Mouse (Mus musculus) kidney, embryonic 15.5 days (tissue): ENCODE data around the gene Msrb2. TPM values are rescaled to one million over a fixed set of nuclear protein-coding genes. Genes with fewer than 3 reads are reported as not detected.
A peak's percentile ranks its signal among the peaks of the same experiment; 100 is the strongest.

ENCODE experiments used
- ATAC-seq: fragments of 200-750 bp; cut with Nextera tagmentation; replicated peaks from 2 replicates; pipeline ENCODE4 v1.8.0; 2017; ENCODE audit warnings: moderate TSS enrichment; ENCODE audit not compliant: low FRiP score
- H3K27ac ChIP-seq: fragments of 300-500 bp; sonication (generic); 2 replicates; pipeline ENCODE4 v1.5.1; 2015; ENCODE audit warnings: mild to moderate bottlenecking, inconsistent platforms
- H3K27me3 ChIP-seq: fragments of 300-500 bp; sonication (generic); 2 replicates; pipeline ENCODE4 v1.6.1; 2015; ENCODE audit warnings: inconsistent platforms
- H3K36me3 ChIP-seq: fragments of 300-500 bp; sonication (generic); 2 replicates; pipeline ENCODE4 v1.6.1; 2015; ENCODE audit warnings: inconsistent platforms
- H3K4me1 ChIP-seq: fragments of 300-500 bp; sonication (generic); 2 replicates; pipeline ENCODE4 v1.6.1; 2015; ENCODE audit warnings: inconsistent platforms
- H3K4me2 ChIP-seq: fragments of 300-500 bp; sonication (generic); 2 replicates; pipeline ENCODE4 v1.6.1; 2015; ENCODE audit warnings: moderate library complexity, mild to moderate bottlenecking, inconsistent platforms
- H3K4me3 ChIP-seq: fragments of 300-500 bp; sonication (generic); replicated peaks from 2 replicates; pipeline ENCODE4 v1.5.1; 2015; ENCODE audit warnings: mild to moderate bottlenecking, inconsistent platforms
- H3K9ac ChIP-seq: fragments of 300-500 bp; sonication (generic); 2 replicates; pipeline ENCODE4 v1.6.1; 2015; ENCODE audit warnings: mild to moderate bottlenecking, inconsistent platforms
- H3K9me3 ChIP-seq: fragments of 300-500 bp; sonication (generic); replicated peaks from 2 replicates; pipeline ENCODE4 v1.6.1; 2016; ENCODE audit warnings: inconsistent platforms
- WGBS: fragments of 180-500 bp; shearing (Covaris S2); methylation state at CpG from one replicate; pipeline ENCODE4 v1.1.7; 2015; ENCODE audit warnings: mixed read lengths; 5-methylcytosine and 5-hydroxymethylcytosine counted together
- polyA plus RNA-seq: library from polyadenylated mRNA; unstranded; fragments of >200 nt; fragmentation: Nextera tagmentation; extraction: Ambion mirVana; gene quantifications from 2 replicates; pipeline ENCODE4 v1.2.1, GENCODE M21; 2015

The Msrb2 gene
- 31.1 and 34.2 TPM in 2 replicates for polyA plus RNA-seq

DNA sequence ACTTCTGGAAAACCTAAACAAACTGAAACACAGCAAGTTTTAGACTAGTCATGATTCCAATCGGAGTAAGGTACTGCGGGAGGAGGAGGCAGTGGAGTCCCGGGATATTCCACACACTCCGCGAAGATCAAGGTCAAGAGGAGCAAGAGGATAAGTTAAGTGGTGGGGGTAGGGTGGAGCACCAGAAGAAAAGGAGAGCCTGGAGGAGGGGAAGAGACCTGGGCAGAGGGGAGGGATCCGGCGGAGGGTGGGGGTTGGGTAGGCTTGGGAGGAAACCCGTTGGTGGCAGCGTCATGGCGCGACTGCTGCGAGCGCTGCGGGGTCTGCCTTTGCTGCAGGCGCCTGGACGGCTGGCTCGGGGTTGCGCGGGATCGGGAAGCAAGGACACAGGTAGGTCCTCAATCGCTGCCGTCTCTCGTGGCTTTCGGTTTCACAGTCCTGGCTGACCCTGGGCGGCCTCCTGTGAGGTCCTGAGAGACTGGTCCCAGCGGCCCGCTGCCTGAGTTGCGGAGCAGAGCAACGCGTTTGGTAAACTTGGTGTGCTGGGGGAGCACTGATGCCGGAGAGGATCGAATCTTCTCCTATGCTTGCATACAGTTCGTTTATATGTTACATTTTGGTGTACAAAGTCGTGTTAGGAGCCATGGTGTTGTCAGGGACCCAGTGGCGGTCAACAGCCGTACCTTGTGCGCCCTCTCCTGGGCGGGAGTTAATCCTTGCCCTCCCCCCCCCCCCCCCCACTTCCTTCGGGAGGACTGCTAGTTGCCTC is at the start of gene Msrb2:
TSS of gene Msrb2 (plus strand) at position 51 of the 769 bp plus-strand sequence.
- Histone ChIP-seq H3K27me3 (no peaks in the 10 kb centered on the region), H3K4me1 (0 out of 2 replicates have a peak, but pooled peaks cover 3% of the 10 kb centered on the region), H3K4me3 (peak within 1 kb of the TSS; percentile 77), H3K36me3 (no peaks in the 10 kb centered on the region), H3K9ac (peak within 1 kb of the TSS; percentile 82), H3K4me2 (peak within 1 kb of the TSS; percentile 69), H3K9me3 (no peaks in the 10 kb centered on the region), H3K27ac (peak within 1 kb of the TSS; percentile 88)
- ATAC-seq: peak; percentile 90
- under 1% methylated on average over 39 of the region's 39 CpGs for WGBS

- no peak for ATAC-seq
- H3K36me3 ChIP-seq: no peaks in the 10 kb centered on the region
- no peak overlapping the region for H3K27ac ChIP-seq
- WGBS: 83% methylated on average over 9 of the region's 9 CpGs
- no peaks in the 10 kb centered on the region for H3K9me3 ChIP-seq
- H3K4me3 ChIP-seq: no peak overlapping the region
- H3K27me3 ChIP-seq: no peaks in the 10 kb centered on the region
- H3K4me2 ChIP-seq: no peak overlapping the region
- no peaks in the 10 kb centered on the region for H3K4me1 ChIP-seq
- no peak overlapping the region for H3K9ac ChIP-seq
Observed at GRCm38 (mm10) chr2:19322448-19322847, 48.8 kb upstream of the Msrb2 start.

DNA sequence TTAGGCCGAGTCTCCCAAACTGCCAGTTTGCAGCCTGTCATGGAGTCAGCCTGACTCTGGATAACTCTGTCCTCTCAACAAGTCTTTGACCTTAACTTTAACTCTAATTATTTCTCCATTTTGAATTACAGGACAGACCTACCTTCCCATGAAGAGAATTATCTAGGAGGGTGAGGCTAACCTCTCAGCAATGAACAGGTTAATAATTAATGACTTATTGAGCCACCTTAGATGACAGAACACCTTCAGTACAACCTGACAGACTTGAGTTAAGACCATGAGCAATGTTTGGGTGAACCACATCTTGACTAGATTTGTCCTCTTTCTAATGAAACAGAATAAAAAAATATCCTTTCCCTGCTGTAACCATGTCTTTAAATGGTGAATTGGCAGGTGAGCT is 44.9 kb upstream of the Msrb2 start:
- H3K9ac ChIP-seq: no peak overlapping the region
- no peak for ATAC-seq
- WGBS: 88% methylated on average over 1 of the region's 1 CpGs
- no peaks in the 10 kb centered on the region for H3K36me3 ChIP-seq
- H3K9me3 ChIP-seq: no peaks in the 10 kb centered on the region
- no peak overlapping the region for H3K4me3 ChIP-seq
- no peaks in the 10 kb centered on the region for H3K4me1 ChIP-seq
- H3K27ac ChIP-seq: no peak overlapping the region
- H3K27me3 ChIP-seq: no peaks in the 10 kb centered on the region
- H3K4me2 ChIP-seq: no peak overlapping the region

- Histone ChIP-seq H3K36me3 (no peaks in the 10 kb centered on the region), H3K4me3 (no peak overlapping the region), H3K27ac (no peak overlapping the region), H3K9me3 (no peaks in the 10 kb centered on the region), H3K4me1 (no peaks in the 10 kb centered on the region), H3K9ac (no peak overlapping the region), H3K27me3 (no peaks in the 10 kb centered on the region), H3K4me2 (no peak overlapping the region)
- WGBS: 79% methylated on average over 4 of the region's 4 CpGs
- no peak for ATAC-seq
Observed at GRCm38 (mm10) chr2:19327811-19328210, 43.4 kb upstream of the Msrb2 start.

DNA sequence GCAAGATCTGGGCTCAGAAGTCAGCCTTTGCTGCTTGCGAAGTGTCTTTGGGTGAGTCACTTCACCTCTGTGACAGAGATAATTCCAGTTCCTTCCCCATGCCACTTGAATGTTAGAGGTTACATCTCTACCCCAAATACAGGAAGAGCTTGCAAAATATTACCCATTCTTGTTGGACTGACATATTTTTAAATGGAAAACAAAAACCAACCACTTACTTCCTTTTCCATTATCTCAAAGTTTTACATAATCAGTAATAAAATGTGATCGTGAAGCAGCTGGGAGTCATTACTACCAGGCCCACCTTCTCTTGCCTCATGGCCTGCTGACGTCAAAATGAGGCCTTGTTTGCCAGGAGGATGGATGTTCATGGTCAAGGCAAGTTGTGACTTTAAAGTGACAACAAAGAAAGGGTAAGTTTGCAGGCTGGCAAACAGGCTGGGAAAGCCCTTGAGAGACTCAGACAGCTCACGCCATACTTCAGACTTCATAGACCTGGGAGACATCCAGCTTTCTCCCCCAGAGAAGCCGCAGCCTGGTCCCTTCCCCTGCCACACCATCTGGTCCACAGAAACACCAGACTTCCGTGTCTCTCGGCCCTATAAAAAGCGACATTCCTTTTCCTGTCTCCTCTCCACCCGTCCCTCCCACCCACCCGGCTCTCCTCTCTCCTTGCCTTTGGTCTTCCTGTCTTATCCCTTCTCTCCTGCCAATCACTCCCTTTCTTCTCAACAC is 27.2 kb upstream of the Msrb2 start:
- H3K4me1 ChIP-seq: peaks cover 5% of the 10 kb centered on the region; the same call in 1 of the 2 replicates
- peak overlapping the region; percentile 48 for H3K4me2 ChIP-seq
- no peak overlapping the region for H3K9ac ChIP-seq
- 31% methylated on average over 10 of the region's 10 CpGs for WGBS
- H3K27me3 ChIP-seq: no peaks in the 10 kb centered on the region
- H3K4me3 ChIP-seq: peak overlapping the region; percentile 20
- H3K36me3 ChIP-seq: no peaks in the 10 kb centered on the region
- peak; percentile 49 for ATAC-seq
- H3K9me3 ChIP-seq: no peaks in the 10 kb centered on the region
- H3K27ac ChIP-seq: no peak overlapping the region

DNA sequence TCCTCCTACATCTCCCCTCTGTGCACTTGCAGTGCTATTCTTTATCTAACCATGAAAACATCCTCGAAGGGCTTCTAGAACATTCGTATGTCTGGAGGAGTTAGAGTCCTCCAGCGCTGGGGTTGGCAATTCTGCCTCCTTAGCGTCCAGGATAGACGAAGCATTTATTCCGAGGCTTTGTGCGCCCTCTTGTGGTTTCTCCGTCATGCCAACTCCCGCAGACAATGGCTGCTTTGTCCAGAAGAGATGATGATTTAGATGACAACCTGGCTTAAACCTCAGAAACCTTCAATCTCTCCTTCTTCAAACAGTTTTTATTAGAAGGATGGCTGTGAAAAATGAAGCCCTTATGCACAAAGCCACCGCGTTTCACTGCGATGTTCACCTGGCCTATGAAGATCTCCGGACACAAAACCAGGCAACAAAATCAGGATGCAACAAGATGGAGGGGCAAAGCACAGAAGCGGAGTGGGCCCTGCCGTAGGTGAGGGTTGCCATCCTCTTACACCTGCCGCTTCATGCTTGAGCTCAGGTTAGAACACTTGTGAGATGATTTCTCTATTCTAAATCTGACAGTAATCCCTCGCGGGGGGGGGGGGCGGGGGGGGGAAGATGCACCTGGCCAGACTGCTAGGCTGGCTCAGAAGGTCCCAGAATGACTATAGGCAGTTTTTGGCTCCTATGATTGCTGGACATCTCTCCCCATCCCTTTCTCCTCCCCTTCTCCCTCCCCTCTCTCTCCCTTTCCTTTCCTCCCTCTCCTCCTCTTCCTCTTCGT is 26.4 kb upstream of the Msrb2 start:
- Histone ChIP-seq H3K27ac (no peak overlapping the region), H3K36me3 (no peaks in the 10 kb centered on the region), H3K4me1 (peaks cover 5% of the 10 kb centered on the region; the same call in 1 of the 2 replicates), H3K9ac (no peak overlapping the region), H3K27me3 (no peaks in the 10 kb centered on the region), H3K4me3 (peak overlapping the region; percentile 20), H3K9me3 (no peaks in the 10 kb centered on the region), H3K4me2 (peak overlapping the region; percentile 48)
- peak; percentile 75 for ATAC-seq
- WGBS: 27% methylated on average over 18 of the region's 20 CpGs

DNA sequence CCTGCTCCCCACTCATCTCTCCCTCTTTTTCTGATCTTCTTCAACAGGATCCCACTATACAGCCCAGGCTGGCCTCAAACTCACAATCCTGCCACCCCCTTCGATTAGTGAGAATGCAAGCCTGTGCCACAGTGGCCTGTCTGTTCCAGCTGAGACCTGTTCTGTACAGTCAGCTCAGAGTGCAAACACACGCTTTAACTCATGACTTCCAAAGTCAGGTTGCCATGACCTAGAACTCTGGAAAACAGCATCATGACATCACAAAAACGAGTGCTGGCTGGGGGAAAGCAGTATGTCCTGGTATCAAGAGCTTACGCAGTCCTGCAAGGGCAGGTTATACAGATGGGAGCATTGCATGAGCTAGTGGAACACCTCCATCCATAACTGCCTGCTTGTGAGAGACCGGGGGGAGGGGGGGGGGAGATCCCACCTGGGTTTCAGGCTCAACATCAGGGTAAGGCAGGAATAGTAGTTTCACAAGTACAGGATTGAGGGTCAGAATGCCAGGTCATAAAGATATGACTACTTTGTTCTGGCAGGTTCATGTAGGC is 25.8 kb upstream of the Msrb2 start:
- no peaks in the 10 kb centered on the region for H3K36me3 ChIP-seq
- no peak for ATAC-seq
- 78% methylated on average over 5 of the region's 5 CpGs for WGBS
- H3K27ac ChIP-seq: no peak overlapping the region
- H3K4me2 ChIP-seq: no peak overlapping the region
- H3K4me3 ChIP-seq: no peak overlapping the region
- H3K27me3 ChIP-seq: no peaks in the 10 kb centered on the region
- peaks cover 5% of the 10 kb centered on the region; the same call in 1 of the 2 replicates for H3K4me1 ChIP-seq
- no peaks in the 10 kb centered on the region for H3K9me3 ChIP-seq
- H3K9ac ChIP-seq: no peak overlapping the region

GRCm38 (mm10) chr2:19348454-19348853 is 22.8 kb upstream of the Msrb2 start:
- ATAC-seq: no peak
- Histone ChIP-seq H3K9me3 (no peaks in the 10 kb centered on the region), H3K27ac (no peak overlapping the region), H3K27me3 (no peaks in the 10 kb centered on the region), H3K4me1 (peaks cover 5% of the 10 kb centered on the region; the same call in 1 of the 2 replicates), H3K36me3 (no peaks in the 10 kb centered on the region), H3K4me2 (no peak overlapping the region), H3K9ac (no peak overlapping the region), H3K4me3 (no peak overlapping the region)
- WGBS: 88% methylated on average over 3 of the region's 3 CpGs

GRCm38 (mm10) chr2:19350167-19350566 is 21.1 kb upstream of the Msrb2 start:
- Histone ChIP-seq H3K9ac (no peak overlapping the region), H3K4me2 (no peak overlapping the region), H3K4me3 (no peak overlapping the region), H3K9me3 (no peaks in the 10 kb centered on the region), H3K27me3 (no peaks in the 10 kb centered on the region), H3K4me1 (peaks cover under 1% of the 10 kb centered on the region; the same call in 1 of the 2 replicates), H3K36me3 (no peaks in the 10 kb centered on the region), H3K27ac (no peak overlapping the region)
- no peak for ATAC-seq
- 93% methylated on average over 5 of the region's 5 CpGs for WGBS

DNA sequence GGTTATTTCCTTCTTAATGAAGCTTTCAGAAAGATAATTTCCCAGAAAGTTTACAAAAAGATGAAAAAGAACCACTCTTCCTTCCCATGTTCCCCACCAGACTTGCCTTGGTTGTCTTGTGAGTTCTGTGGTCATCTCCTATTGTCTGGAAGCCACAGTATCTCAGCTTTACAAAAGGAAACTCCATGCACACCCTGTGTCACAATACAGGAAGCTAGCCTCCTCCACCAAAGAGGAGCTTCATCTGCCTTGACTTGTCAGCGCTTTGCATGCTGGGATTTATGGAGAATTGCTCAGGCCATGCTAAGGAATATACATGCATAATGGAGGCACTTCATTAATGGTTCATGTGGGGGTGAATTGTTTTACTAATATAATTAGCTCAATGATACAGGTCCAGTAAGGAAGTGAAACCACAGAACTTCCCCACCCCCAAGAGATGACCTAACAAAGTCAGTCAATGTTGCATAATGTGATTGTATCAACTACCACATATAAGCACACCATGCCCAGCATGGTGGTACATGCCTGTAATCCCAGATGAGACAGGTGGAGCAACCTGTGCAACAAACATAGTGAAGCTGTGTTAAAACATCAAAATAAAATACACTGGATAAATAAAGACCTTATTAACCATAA is 19.5 kb upstream of the Msrb2 start:
- no peaks in the 10 kb centered on the region for H3K27me3 ChIP-seq
- WGBS: 95% methylated on average over 1 of the region's 1 CpGs
- H3K9me3 ChIP-seq: no peaks in the 10 kb centered on the region
- ATAC-seq: no peak
- H3K4me2 ChIP-seq: no peak overlapping the region
- H3K9ac ChIP-seq: no peak overlapping the region
- no peak overlapping the region for H3K4me3 ChIP-seq
- H3K27ac ChIP-seq: no peak overlapping the region
- H3K4me1 ChIP-seq: no peaks in the 10 kb centered on the region
- no peaks in the 10 kb centered on the region for H3K36me3 ChIP-seq

DNA sequence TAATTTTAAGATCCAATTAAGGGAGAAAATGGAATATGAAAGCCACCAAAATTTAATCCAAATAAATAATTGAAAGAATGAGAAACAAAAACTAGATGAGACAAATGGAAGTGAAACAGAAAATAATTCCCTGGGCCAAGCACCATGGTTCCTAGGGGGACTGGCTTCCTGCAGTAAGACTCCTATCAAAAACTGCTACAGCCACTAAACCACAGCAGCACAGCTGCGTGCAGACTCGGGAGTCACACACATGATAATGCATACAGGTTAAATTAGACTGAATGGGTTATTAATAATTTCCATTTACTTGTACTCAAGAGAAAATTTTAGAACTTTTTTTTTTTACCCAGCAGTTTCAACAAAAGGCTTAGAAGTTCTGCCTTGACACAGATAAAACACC is 18.1 kb upstream of the Msrb2 start:
- no peaks in the 10 kb centered on the region for H3K36me3 ChIP-seq
- H3K4me3 ChIP-seq: no peak overlapping the region
- no peaks in the 10 kb centered on the region for H3K9me3 ChIP-seq
- H3K27ac ChIP-seq: no peak overlapping the region
- 94% methylated on average over 2 of the region's 2 CpGs for WGBS
- H3K27me3 ChIP-seq: no peaks in the 10 kb centered on the region
- no peaks in the 10 kb centered on the region for H3K4me1 ChIP-seq
- H3K9ac ChIP-seq: no peak overlapping the region
- H3K4me2 ChIP-seq: no peak overlapping the region
- ATAC-seq: no peak
